Mouse (Mus musculus): ENCODE data around the gene Slc35e4.
A peak's percentile ranks its signal among the peaks of the same experiment; 100 is the strongest.
"Not testable (repeated sequence)": the region's sequence is repeated elsewhere in the genome, so short reads cannot be mapped to it uniquely, and the experiment has no call there.

Slc35e4 gene

DNA sequence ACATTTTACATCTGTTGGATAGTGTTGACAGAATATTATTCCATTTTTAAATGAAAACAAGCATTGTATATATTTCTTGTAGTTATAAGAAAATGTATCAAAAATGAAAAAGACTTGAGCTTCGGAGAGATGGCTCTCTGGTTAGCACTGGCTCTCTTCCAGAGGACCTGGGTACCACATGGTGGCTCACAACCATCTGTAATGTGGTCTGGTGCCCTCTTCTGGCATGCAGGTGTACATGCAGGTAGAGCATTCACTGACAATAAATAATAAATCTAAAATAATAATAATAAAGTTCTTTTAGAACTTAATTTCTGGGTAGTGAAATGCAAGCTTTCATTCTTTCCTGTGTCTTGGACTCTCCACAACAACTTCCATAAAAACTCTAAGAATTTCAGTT lies 4.3 kb upstream of the Slc35e4 start:
- DNase-seq (ENCODE audit: low spot score): no peak

DNA sequence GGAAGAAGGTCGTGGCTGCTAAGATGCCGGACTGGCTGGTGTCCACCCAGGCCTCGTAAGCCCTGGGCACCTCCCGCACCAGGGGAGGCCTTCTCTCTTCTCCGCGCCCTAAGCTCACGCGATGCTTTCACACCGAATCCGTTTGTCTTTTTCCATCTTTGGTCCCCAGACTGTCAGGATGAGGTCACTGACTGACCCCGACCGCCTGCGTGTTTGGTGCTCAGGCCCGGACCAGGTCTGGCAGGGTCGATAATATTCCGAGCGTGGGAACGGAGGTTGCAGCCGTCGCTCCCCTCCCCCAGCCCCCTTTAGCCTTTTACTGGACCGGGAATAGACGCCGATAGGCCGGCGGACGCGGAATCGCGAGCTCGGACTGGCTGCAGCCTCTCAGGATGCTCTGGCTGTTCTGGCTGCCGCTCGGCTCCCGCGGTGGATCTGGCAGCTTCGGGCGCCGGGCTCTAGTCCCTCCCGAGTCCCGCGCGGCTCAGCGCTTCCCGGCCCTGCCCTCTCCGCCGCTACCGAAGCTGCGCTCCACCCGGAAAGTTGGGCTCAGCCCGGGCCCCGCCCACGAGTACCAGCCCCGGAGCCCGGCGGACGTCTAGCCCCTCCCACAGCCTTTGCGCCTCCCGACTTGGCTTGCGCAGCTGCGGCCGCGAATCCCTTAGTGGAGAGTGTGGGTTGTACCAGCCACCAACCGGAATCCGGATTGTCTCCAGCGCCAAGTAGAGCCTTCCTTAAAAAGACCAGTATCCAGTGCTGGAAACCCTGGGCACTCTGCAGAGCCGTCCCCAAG lies 952 bp downstream of the Slc35e4 start:
- DNase-seq (ENCODE audit: low spot score): peak; percentile 81

DNA sequence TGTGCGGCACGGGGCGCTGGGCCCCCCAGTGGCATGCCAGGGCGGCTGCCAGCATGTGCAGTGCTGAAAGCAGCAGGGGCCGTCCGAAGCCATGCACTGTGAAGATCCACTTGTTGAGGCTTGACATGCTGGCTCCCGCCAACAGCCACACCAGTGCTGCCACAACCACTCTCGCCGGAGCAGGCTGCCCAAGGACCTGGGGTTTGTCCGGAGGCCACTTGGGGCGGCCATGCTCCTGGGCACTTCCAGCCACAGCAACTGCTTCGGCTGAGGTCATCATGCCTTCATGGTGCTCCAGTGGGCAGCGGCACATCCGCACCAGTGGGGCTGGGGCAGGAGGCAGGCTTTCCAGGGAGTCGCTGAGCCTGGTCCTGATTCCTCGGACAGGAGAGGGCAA lies 1.6 kb downstream of the Slc35e4 start:
- DNase-seq (ENCODE audit: low spot score): no peak

DNA sequence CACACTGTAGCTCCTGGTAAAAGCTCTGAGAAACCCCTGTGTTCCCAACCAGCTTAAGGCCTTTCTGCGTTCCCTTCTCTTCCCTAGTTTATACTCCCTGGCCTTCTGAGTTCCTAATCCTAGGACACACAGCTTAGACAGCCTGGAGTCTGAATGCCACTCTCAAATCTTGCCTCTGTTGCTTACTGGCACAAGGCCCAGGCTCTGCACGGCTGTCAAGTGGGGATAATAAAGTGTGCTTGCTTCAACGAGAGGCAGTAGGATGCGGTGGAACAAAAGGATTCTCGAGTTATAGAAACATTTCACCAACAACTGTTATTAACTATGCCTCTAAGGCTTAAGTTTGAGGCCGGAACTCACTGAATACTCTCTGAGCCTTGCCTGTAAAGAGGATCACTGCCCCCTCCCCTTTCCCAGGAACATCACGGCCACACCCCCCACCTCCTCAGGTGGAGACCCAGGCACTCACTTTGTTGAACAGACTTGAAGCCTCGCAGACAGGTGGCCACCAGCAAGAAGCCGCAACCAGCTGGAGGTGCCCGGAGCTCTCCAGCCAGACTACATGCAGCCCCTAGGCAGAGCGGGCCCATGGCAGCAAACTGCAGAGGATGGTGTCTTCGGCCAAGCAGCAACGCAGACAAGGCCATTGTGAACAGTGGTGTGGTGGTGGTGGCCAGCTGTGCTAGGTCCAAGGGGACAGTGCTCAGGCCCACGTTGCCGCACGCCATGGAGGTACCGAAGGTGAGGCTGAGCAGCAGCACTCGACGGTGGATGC lies 2.2 kb downstream of the Slc35e4 start:
- DNase-seq (ENCODE audit: low spot score): no peak

DNA sequence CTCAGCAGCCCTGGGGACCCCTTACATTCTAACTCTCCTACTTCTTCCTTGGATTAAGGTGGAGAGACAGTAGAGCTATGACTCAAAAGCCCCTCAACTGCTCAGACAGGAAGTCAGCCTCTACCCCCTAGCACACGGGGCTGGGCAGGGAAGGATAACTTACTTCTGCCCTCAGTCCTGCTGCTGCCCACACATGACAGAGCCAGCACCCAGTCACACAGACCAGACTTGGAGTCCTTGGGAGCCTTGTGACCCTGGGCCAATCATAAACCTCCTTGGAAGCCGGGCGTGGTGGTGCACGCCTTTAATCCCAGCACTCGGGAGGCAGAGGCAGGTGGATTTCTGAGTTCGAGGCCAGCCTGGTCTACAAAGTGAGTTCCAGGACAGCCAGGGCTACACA lies 3.0 kb downstream of the Slc35e4 start:
- not testable (repeated sequence) for DNase-seq (ENCODE audit: low spot score)

DNA sequence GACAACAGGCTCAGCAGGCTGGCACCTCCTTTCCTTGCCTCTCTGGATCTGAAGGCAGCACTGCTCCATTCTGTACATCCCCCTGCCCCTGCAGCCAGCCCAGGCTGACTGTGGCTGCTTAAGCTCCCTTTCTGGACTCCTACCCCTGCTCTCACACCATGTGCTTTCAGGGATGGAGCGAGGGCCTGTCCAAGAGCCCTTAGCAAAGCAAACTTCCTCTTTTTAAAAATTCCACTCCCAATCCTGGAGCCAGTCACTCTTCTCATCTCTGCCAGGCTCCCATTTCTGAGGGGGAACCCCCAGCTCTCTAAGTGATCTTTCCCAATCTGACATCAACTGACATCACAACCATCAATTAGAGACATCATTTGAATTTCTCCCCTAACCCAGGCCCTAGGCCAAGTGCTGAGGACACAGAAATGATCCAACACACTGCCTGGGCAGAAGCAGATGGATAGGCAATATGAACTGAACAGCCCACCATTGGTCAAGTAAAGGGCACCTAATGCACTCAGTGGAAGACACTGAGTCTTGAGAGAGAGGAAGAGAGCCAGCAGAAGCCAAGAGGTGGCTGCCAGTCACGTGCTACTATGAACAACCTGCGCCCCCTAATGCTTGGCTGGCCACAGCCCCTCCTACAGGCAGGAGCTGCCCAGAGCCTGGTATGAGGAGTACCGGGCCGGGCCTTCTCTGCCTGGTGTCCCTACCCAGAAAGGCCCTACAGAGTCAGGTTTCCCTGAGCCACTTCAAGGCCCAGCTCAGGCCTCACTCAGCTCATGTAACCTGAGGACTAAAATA lies 3.8 kb downstream of the Slc35e4 start:
- DNase-seq (ENCODE audit: low spot score): no peak

DNA sequence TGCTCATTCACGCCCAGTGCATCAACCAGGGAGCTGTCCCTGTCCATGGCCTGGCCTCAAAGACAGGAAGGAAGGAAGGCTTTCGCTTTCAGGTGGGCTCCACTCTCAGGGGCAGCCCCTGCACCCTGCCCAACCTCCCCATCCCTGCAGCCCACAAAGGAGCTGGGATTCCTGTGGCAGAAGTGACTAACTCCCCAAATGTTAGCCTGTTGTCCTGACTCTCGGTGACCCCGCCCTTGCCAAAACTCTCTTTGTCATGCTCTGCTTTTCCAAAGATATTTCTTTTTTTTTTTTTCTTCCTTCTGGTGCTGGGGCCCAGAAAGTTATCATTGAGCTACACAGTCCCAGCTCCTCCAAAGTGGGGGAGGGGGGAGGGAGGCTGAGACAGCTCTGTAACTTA lies 5.2 kb downstream of the Slc35e4 start:
- no peak for DNase-seq (ENCODE audit: low spot score)

DNA sequence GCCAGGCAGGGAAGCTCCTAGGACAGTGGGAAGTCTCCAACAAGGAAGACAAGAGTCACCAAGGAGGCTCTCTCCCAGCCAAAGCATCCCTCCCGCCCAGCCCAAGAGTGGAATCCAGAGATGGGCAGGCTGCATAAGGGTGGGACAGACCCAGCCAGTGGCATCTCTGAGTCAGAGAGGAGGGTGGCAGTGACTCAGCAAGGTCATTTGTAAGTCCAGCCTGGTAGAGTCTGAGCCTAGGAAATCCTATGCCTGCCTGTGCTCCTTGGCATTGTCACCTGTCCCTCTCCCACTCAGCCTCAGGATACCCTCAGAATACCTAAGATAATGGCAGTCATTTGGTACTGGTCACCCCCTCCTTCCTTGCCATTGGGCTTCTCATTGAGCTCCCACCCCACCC lies 9.0 kb downstream of the Slc35e4 start:
- no peak for DNase-seq (ENCODE audit: low spot score)

DNA sequence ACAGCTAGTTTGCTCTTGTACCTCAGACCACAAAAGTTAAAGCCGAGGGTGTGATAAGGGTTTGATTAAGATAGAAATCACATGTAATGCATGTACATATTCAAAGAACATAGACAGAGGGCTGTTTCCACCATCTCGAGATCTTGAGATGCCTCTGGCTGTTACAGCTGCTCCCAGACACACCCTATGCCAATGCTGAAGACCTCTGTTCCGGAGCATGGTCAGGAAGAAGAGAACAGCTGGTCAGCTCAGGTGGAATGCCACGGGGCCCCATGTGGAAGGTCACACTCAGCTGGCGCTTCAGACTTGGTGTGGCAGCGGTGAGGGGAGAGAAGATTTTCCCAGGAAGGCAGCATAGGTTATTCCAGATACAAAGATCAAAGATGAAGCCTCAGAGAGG lies 9.8 kb downstream of the Slc35e4 start:
- DNase-seq (ENCODE audit: low spot score): no peak

DNA sequence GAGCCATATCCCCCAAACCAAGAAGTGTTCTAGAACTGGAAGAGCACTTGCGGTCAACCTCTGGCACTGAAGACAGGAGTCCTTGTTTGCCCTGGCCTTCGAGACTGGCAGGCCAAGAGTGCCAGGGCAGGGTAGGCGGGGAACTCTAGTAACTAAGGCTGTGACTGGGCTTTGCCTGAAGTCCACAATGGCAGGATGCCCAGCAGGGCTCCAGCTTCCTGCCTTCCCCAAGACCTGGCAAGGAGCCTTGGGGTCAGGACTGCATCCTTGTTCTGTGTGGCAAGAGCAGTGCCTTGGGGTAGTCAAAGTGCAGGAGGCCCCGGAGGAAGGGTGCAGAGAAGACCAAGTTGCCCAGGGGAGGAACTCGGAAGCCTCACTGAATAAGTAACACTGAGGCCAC lies 11.4 kb downstream of the Slc35e4 start:
- DNase-seq (ENCODE audit: low spot score): peak; percentile 49

DNA sequence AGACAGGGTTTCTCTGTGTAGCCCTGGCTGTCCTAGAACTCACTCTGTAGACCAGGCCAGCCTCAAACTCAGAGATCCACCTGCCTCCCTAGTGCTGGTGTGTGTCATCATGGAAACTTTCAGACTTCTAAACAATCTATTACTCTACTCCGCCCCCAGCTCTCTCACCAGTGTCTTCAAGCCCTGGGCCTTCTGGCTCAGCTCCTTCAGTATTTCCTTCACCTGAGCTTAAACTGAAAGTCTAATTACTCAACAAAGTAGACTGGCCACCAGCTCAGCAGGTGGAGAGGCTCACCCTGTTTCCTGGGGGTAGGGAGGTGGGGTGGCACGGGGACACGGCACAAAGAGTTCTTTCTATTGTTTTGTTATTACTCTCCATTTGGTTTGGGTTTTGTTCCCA lies 11.9 kb downstream of the Slc35e4 start:
- DNase-seq (ENCODE audit: low spot score): no peak

DNA sequence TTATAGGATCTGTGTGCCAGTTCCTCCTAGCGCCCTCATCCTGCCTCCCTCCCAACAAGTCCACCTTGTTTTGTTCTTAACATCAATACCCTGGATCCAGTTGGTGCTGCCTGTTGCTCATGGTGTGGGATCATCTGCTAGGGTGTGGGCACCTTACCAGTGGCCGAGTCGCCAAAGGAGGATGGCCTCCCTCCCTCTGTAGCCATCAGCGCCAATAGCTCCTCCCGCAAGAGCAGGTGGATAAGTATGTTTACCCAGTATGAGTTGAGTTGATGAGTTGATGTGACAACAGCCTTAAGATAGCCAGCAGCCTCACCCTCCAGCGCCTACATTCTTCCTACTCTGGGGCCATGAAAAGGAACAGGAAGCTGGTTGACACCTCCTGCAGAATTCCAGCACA lies 14.2 kb downstream of the Slc35e4 start:
- no peak for DNase-seq (ENCODE audit: low spot score)

DNA sequence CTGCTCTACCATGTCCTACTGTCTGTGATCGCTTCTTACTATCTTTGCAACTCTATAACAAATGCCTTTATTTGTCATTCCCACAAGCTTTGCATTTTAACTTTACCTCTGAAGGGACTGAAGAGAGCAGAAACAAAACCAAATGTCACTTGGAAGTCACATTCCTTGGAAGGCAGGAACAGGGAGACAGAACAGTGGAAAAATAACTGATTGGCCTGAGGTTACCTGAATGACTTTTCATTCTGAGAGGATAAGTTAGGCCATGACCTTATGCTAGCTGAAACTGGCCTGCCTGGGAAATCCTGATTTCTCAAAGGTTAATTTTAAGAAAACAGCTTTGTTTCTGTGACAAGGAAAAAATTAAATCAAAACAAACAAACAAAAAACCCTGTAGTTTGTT lies 18.5 kb downstream of the Slc35e4 start:
- no peak for DNase-seq (ENCODE audit: low spot score)

DNA sequence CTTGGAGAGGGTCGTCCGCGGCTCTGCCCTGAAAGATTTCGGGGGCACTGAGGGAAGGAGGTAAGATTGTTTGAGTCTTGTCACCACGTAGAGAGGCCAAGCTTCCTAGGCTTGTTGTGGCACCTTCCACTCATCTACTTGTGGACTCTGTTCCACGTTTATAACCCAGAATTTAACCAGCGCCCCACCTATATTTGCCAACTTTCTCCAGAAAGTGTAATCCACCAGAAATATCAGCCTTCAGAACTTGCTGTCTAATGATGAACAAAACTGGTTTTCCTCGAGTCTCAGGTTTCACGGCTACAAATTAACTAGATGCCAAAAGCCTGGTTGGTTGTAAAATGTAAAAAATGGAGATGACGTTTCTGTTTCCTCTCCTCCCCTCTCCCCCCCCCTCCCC lies 19.0 kb downstream of the Slc35e4 start:
- no peak for DNase-seq (ENCODE audit: low spot score)

DNA sequence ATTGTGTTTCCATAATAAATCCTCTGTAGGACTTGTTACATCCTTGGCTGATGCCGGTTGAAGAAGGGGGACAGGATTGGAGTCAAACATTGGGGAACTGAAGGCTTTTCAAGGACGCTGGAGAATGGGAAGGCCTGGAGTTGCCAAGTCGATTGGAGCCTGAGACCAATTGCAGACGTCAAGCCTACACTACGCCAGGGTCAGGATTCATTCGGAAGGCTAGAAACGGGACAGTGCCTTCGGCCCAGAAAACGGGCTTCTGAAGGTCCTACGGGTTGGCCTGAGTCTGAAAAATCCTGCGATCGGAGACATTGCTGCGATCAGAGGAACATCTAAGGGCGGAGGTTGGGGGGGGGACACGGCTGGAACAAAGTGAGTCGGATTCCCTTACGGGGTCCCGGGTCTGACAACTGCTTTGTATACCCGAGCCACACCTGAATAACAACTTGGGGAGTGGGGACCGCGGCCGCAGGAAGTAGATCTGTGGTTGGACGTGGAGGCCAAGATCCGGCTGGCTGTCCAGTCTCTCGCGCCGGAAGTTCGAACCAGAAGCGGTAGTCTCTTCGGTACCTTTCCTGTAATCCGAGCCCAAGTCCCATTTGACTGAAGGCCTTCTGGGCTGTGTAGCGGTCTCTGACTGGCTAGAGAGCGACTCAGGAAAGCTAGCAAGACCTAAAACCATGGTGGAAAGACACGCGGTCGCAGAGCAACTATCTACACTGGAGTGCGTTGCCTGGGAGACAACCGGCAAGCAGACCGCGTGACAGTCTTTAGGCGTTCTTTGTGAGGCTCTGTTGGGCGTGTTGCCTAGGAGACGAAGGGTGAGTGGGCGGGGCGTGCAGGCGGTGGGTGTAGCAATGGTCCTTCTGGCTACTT lies 19.8 kb downstream of the Slc35e4 start, which contains the start of the genes 4921536K21Rik and Dusp18:
Gene 4921536K21Rik, minus strand, starts transcription at position 693 of the 876 bp plus-strand sequence.
Gene Dusp18, plus strand, starts transcription at position 835 of the 876 bp plus-strand sequence.
- DNase-seq (ENCODE audit: low spot score): peak; percentile 81

DNA sequence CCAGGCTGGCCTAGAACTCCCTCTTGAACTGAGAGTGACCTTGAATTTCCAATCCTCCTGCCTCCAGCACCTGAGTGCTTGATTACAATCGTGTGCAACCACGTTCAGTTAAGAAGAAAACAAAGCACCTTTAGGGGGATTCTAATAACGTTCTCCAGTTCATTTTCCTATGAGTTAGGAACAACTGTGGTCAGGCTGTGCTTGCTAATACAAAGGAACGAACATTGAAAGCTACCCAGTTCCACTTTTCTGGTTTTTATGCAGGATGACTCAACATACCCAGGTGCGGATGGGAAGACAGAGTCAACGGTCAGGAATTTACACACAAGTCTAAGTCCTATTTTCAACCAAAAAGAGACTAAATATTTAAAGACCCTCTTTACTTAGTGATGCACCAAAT lies 20.5 kb downstream of the Slc35e4 start:
- DNase-seq (ENCODE audit: low spot score): no peak

DNA sequence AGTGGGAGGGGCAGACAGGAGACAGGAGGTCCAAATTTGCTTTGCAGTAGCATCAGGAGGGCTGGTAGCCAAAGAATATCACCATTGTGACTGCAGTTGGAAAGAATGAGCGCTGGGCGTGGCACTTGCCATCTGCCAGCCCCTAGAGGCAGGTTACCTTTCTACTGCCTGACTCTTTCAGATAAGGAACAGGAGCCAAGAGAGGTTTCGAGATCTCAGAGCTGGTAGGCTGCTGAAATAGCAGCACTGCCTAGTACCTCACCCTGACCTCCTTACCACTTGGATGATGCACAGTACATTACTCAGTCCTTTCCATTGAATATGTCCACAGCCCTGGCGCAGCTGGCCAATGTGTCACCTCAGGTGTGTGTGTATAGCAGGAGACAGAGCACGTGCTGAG lies 27.1 kb downstream of the Slc35e4 start:
- DNase-seq (ENCODE audit: low spot score): no peak

DNA sequence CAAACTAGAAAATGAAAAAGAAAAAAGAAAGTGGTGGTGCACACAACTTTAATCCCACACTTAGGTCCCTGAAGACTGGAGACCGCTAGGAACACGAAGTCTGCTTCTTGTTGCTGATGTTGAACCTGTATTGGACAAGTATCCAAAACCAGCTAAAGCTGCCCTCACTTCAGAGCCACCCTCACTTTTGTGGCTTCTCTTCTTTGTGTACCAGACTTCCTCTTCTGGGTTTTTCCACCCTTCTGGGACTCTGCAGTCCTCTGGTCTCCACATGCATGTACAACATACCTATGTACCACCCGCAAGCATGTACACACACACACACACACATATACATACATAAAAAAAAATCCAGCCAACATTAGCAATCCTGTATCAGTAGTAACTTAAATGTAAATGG lies 30.8 kb downstream of the Slc35e4 start:
- DNase-seq (ENCODE audit: low spot score): no peak

DNA sequence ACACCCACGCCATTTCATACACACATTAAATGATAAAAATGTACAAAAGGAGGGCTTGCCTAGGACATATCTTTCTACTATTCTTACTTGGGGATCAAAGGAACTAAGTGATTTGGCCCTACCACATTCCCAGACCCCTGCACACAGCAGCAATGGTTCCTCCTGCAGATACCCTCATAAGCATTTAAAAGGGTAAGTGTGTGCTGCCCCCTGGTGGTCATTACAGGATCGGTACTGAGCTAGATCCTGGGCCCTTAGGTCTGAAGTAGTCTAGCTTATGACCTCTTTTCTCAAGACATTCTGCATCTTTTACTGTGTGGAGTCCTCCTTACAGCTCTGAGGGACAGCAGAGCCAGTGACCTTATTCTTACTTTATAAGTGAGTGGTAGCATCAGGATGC lies 34.6 kb downstream of the Slc35e4 start:
- peak; percentile 54 for DNase-seq (ENCODE audit: low spot score)

DNA sequence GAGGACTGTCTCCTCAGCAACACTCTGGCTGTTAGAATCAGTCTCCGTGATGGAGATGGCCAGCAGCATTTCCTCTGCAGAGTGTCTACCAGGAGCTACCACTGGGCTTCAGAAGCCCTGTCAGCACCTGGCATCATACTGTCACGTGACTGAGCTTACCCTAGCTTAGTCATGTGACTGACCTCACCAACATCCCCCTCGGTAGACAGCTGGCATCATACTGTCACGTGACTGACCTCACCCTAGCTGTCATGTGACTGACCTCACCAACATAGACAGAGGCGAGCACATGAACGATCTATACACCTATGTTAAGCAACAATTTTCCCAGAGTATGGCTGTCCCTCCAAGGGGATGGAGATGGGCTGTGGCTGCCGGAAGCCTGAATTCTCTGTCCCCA lies 35.8 kb downstream of the Slc35e4 start:
- DNase-seq (ENCODE audit: low spot score): no peak

DNA sequence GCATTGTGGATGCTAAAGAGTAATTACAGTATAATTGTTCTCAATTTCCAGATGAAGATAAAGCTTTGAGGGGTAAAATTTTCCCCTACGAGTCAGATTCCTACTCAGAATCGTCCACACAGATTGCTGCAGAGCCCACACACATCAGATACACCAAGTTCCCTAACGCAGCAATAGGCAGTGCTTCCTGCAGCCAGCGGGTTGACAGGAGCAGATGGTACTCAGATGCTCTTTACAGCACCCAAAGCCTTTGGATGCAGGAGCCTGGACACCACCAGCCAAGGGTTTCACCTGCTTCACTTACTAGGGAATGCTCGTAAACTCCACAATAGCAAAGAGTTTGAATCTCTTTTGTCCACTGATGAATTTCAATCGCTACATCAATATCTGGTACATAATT lies 38.0 kb downstream of the Slc35e4 start:
- no peak for DNase-seq (ENCODE audit: low spot score)

DNA sequence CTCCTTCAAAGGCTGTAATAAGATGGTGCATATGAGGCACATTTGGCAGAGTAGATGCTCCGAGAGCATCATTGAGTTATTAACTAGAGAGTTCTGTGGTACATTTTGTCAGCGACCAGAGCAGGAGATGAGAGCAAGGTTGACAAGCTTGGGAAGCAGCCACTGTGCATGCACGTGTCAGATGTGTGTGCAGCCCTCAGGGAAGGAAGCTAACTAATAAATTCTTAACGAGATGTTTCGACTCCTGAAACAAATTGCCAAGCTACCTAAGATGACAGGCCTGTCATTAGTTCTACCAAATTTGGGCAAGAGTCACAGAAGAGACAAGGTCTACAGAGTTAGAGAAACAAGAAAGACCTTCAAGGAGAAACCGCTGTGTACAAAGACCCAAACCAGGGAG lies 50.1 kb downstream of the Slc35e4 start:
- DNase-seq (ENCODE audit: low spot score): no peak
